Mouse (Mus musculus) ovary, adult 18-20 months (tissue): ENCODE measurements around the gene Gm21860.
"Not testable (repeated sequence)": the region's sequence is repeated elsewhere in the genome, so short reads cannot be mapped to it uniquely, and the experiment has no call there.

Source experiments
- DNase-seq: peaks from one replicate; pipeline ENCODE4 v3.0.0; 2022; ENCODE audit warnings: low spot score, mixed read lengths

Gene Gm21860

GRCm38 (mm10) chrY:90754721-90755120, at the start of gene Gm21860:
Gene Gm21860, minus strand, starts transcription at chrY:90754821.
- DNase-seq: not testable (repeated sequence)

- DNase-seq: not testable (repeated sequence)
These were observed 29.8 kb upstream of the Gm21860 start, which contains the start of gene Gm47283 for GRCm38 (mm10) chrY:90784438-90784837. Gene Gm47283, plus strand, starts transcription at chrY:90784738.

GRCm38 (mm10) chrY:90745256-90745655, 9.4 kb downstream of the Gm21860 start:
- DNase-seq: not testable (repeated sequence)

DNA sequence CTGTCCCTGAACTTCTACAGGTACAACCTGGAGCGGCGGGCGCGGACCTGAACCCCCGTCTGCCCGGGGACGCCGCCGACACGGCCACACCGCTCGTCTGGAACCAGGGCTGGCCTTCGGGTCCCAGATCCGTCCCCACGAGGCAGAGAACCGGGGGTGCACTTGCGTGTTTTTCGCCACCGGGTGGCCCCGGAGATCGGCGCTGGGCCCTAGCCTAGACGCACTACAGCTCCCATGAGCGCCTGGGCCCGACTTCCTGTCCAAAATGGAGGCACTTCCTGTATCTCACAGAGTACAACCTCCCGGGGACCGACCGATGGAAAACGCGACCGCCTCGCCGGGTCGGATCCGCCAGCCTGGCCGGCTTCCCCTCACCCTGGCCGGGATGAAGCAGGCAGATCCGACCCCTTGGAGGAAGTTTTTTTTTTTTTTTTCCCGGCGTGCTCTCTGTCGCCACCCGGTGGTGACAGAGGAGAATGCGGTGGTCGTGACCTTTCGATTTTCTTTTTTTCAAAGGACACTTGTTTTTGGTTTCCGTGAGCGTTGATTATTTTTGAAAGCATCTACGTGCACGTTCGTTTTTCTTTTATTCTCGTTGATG, 10.1 kb downstream of the Gm21860 start:
- peak; percentile 79 for DNase-seq

DNA sequence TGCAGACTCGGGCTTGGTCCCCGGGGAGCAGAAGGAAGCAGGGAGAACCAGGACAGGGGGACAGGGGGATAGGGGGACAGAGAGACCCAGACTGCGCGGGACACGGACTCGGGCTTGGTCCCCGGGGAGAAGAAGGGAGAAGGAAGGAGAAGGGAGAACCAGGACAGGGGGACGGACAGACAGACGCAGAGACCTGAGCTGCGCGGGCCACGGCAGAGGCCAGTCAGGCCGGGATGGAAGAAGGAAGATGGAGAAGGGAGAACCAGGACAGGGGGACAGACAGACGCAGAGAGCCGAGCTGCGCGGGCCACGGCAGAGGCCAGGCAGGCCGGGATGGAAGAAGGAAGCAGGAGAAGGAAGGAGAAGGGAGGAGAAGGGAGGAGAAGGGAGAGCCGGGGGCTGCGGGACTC, 10.8 kb downstream of the Gm21860 start:
- DNase-seq: peak; percentile 22

DNA sequence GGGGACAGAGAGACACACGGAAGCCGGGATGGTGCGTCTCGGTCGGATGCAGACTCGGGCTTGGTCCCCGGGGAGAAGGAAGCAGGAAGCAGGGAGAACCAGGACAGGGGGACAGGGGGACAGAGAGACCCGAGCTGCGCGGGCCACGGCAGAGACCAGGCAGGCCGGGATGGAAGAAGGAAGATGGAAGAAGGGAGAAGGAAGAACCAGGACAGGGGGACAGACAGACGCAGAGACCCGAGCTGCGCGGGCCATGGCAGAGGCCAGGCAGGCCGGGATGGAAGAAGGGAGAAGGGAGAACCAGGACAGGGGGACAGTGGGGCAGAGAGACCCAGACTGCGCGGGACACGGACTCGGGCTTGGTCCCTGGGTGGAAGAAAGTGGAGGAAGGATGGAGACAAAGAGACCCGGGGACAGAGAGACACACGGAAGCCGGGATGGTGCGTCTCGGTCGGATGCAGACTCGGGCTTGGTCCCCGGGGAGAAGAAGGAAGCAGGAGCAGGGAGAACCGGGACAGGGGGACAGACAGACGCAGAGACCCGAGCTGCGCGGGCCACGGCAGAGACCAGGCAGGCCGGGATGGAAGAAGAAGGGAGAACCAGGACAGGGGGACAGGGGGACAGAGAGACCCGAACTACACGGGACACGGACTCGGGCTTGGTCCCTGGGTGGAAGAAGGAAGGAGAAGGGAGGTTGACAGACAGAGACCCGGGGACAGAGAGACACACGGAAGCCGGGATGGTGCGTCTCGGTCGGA, 11.4 kb downstream of the Gm21860 start:
- DNase-seq: peak; percentile 26

GRCm38 (mm10) chrY:90742261-90743052, 12.2 kb downstream of the Gm21860 start:
- DNase-seq: peak; percentile 25

DNA sequence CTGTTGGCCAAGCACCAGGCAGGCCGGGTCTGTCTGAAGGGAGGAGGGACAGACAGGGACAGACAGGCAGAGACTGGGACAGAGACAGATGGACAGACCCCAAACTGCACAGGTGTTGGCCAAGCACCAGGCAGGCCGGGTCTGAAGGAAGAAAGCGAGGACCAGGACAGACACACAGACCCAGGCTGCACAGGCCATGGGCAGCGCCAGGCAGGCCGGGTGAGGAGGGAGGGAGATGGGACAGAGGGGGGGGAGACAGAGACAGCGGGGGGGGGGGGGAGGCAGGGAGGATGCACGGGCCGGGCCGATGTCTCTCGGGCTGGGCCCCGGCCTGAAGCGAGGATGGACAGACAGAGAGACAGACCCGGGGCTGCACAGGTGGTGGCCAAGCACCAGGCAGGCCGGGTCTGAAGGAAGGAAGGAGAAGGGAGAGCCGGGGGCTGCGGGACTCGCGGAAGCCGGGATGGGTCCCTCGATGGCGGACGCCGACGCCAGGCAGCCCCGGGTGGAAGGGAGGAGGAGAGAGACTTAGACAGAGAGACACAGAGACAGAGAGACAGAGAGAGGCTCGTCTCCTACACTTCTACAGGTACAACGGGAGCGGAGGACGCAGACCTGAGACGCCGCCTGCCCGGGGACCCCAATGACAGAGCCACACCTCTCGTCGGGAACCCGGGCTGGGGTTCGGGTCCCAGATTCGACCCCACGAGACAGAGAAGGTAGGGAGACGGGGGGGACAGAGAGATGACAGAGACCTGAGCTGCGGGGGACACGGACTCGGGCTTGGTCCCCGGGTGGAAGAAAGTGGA, 13.0 kb downstream of the Gm21860 start:
- DNase-seq: peak; percentile 31

DNA sequence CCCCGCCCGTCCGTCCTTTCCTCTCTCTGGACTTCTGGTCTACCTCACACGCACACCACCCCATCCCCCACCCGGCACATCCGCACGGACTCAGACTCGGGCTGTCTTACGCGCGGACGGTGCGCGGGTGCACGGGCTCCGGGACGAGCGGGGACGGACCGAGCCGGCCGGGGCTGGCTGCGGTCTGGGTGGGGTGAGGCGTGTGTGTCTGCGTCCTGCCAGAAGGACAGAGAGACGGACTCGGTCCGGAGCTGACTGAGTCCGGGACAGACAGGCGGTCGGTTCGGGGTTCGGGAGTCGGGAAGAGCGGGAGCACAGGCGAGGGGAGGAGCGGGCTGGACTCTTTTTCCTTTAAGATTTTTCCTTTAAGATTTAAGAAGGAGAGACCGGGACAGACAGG, 13.6 kb downstream of the Gm21860 start:
- peak; percentile 15 for DNase-seq

DNA sequence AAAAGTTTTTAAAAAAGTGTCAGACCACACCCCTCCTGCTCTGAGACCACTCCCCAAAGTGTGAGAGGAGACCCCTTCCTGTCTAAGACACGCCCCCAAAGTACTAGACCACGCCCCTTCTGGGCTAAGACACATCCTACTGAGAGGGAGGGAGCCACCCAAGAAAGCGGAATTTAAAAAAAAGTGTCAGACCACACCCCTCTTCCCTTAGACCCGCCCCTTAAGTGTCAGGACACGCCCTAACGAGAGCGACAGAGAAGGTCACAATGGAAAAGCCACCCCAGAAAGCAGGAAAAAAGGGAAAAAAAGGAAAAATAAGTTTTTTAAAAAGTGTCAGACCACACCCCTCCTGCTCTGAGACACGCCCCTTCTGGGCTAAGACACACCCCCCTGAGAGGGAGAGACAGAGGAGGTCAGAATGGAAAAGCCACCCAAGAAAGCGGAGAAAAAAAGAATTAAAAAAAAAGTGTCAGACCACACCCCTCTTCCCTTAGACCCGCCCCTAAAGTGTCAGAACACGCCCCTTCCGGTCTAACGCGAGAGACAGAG, 14.5 kb downstream of the Gm21860 start:
- peak; percentile 74 for DNase-seq

DNA sequence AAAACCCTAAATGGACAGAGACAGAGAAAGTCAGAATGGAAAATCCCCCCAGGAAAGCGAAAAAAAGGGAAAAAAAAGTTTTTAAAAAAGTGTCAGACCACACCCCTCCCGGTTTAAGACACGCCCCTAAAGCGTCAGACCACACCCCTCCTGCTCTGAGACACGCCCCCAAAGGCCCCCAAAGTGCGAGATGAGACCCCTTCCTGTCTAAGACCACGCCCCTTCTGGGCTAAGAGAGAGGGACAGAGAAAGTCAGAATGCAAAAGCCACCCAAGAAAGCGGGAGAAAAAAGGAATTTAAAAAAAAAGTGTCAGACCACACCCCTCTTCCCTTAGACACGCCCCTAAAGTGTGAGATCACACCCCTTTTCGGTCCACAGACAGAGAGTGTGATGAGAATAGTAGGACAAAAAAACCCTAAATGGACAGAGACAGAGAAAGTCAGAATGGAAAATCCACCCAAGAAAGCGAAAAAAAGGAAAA, 15.0 kb downstream of the Gm21860 start:
- peak; percentile 62 for DNase-seq

DNA sequence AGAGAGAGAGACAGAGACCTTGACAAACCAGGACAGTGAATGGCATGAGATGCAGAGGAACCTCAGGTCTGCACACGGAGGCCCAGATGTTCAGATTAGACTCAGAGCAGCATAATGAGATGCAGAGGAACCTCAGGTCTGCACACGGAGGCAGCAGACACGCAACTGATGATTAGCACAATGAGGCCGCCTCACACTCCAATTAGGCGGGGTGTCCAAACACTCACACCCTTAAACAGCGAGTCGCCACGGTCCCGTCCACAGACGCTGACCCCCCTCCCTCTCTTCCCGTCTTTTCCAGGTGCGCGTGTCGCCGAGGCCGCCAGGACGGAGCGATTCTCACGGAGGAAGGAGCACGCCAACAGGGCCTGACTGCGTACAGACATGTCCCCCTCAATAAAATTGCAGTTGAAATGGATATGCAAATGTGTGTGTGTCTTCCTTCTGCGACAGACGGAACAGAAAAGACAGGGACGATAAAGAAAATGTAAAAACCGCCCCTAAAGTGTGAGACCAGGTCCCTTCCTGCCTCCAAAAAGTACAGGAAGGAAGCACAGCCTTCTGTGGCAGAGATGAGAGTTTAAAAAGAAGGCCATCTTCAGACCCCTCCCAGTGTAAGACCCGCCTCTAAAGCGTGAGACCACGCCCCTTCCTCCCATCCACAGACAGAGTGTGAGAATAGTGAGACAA, 15.6 kb downstream of the Gm21860 start:
- DNase-seq: peak; percentile 69

GRCm38 (mm10) chrY:90738431-90738680, 16.3 kb downstream of the Gm21860 start:
- DNase-seq: no peak

- no peak for DNase-seq
These were observed 16.8 kb downstream of the Gm21860 start for GRCm38 (mm10) chrY:90737606-90738430.

- DNase-seq: not testable (repeated sequence)
These were observed 18.2 kb downstream of the Gm21860 start for GRCm38 (mm10) chrY:90736217-90737000.

DNA sequence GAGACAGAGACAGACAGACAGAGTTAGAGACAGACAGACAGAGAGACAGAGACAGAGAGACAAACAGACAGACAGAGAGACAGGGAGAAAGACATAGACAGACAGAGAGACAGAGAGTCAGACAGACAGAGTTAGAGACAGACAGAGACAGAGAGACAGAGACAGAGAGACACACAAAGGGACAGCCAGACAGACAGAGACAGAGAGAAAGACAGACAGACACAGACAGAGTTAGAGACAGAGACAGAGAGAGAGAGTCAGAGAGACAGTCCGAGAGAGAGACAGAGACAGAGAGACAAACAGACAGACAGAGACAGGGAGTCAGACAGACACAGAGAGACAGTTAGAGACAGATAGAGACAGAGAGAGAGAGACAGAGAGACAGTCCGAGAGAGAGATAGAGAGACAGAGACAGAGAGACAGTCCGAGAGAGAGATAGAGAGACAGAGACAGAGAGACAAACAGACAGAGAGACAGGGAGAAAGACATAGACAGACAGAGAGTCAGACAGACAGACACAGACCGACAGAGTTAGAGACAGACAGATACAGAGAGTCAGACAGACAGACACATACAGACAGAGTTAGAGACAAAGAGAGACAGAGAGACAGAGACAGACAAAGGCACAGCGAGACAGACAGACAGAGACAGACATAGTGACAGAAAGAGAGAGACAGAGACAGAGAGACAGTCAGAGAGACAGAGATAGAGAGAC, 19.3 kb downstream of the Gm21860 start:
- DNase-seq: not testable (repeated sequence)

- not testable (repeated sequence) for DNase-seq
These were observed 20.3 kb downstream of the Gm21860 start for GRCm38 (mm10) chrY:90734334-90734696.

GRCm38 (mm10) chrY:90733656-90734333, 20.8 kb downstream of the Gm21860 start:
- DNase-seq: not testable (repeated sequence)
